Mouse (Mus musculus): ENCODE measurements around the gene Eif4e1b.

Gene Eif4e1b

GRCm38 (mm10) chr13:54783698-54784097 is at the start of gene Eif4e1b:
Eif4e1b (plus strand) TSS chr13:54783998.
- no peak for DNase-seq (ENCODE audit: extremely low read depth, insufficient read length, low spot score)

- DNase-seq (ENCODE audit: extremely low read depth, insufficient read length, low spot score): no peak
Observed at GRCm38 (mm10) chr13:54736931-54737330, 46.9 kb upstream of the Eif4e1b start.

GRCm38 (mm10) chr13:54737488-54738212 is 46.1 kb upstream of the Eif4e1b start:
- DNase-seq (ENCODE audit: extremely low read depth, insufficient read length, low spot score): no peak

GRCm38 (mm10) chr13:54738213-54738601 is 45.6 kb upstream of the Eif4e1b start:
- DNase-seq (ENCODE audit: extremely low read depth, insufficient read length, low spot score): no peak

- DNase-seq (ENCODE audit: extremely low read depth, insufficient read length, low spot score): no peak
Observed at GRCm38 (mm10) chr13:54746110-54746509, 37.7 kb upstream of the Eif4e1b start.

- DNase-seq (ENCODE audit: extremely low read depth, insufficient read length, low spot score): no peak
Observed at GRCm38 (mm10) chr13:54746896-54747295, 36.9 kb upstream of the Eif4e1b start.

- no peak for DNase-seq (ENCODE audit: extremely low read depth, insufficient read length, low spot score)
Observed at GRCm38 (mm10) chr13:54748190-54748589, 35.6 kb upstream of the Eif4e1b start.

GRCm38 (mm10) chr13:54748721-54749060 is 35.1 kb upstream of the Eif4e1b start:
- no peak for DNase-seq (ENCODE audit: extremely low read depth, insufficient read length, low spot score)

GRCm38 (mm10) chr13:54749061-54749863 is 34.5 kb upstream of the Eif4e1b start:
- DNase-seq (ENCODE audit: extremely low read depth, insufficient read length, low spot score): no peak

- no peak for DNase-seq (ENCODE audit: extremely low read depth, insufficient read length, low spot score)
Observed at GRCm38 (mm10) chr13:54749864-54750411, 33.9 kb upstream of the Eif4e1b start, which contains the start of gene Gprin1. Gprin1 (minus strand) TSS chr13:54749874.

- DNase-seq (ENCODE audit: extremely low read depth, insufficient read length, low spot score): no peak
Observed at GRCm38 (mm10) chr13:54750699-54751098, 33.1 kb upstream of the Eif4e1b start.

- DNase-seq (ENCODE audit: extremely low read depth, insufficient read length, low spot score): no peak
Observed at GRCm38 (mm10) chr13:54752656-54753055, 31.1 kb upstream of the Eif4e1b start.

- DNase-seq (ENCODE audit: extremely low read depth, insufficient read length, low spot score): no peak
Observed at GRCm38 (mm10) chr13:54753733-54754132, 30.1 kb upstream of the Eif4e1b start.

GRCm38 (mm10) chr13:54754169-54755080 is 29.4 kb upstream of the Eif4e1b start:
- peak; percentile 52 for DNase-seq (ENCODE audit: extremely low read depth, insufficient read length, low spot score)

- DNase-seq (ENCODE audit: extremely low read depth, insufficient read length, low spot score): no peak
Observed at GRCm38 (mm10) chr13:54755201-54755830, 28.5 kb upstream of the Eif4e1b start.

GRCm38 (mm10) chr13:54756156-54756712 is 27.6 kb upstream of the Eif4e1b start:
- DNase-seq (ENCODE audit: extremely low read depth, insufficient read length, low spot score): no peak

- no peak for DNase-seq (ENCODE audit: extremely low read depth, insufficient read length, low spot score)
Observed at GRCm38 (mm10) chr13:54757093-54757830, 26.5 kb upstream of the Eif4e1b start.

- peak; percentile 50 for DNase-seq (ENCODE audit: extremely low read depth, insufficient read length, low spot score)
Observed at GRCm38 (mm10) chr13:54758045-54758755, 25.6 kb upstream of the Eif4e1b start.

All from 3134 (cell line).